Mouse (Mus musculus): ENCODE measurements around the gene Nkain2.
"Not testable (repeated sequence)": the region's sequence is repeated elsewhere in the genome, so short reads cannot be mapped to it uniquely, and the experiment has no call there.

The Nkain2 gene

GRCm38 (mm10) chr10:32060396-32060795 is 829.9 kb downstream of the Nkain2 start:
- no peak for DNase-seq (ENCODE audit: extremely low spot score, low spot score)

- no peak for DNase-seq (ENCODE audit: extremely low spot score, low spot score)
Observed at GRCm38 (mm10) chr10:32058251-32058650, 832.0 kb downstream of the Nkain2 start.

GRCm38 (mm10) chr10:32052546-32053295 is 837.5 kb downstream of the Nkain2 start:
- DNase-seq (ENCODE audit: extremely low spot score, low spot score), result no peak

GRCm38 (mm10) chr10:32052045-32052444 is 838.2 kb downstream of the Nkain2 start:
- DNase-seq (ENCODE audit: extremely low spot score, low spot score), result no peak

GRCm38 (mm10) chr10:32029996-32030395 is 860.3 kb downstream of the Nkain2 start:
- DNase-seq (ENCODE audit: extremely low spot score, low spot score), result no peak

- DNase-seq (ENCODE audit: extremely low spot score, low spot score), result no peak
Observed at GRCm38 (mm10) chr10:32018385-32018784, 871.9 kb downstream of the Nkain2 start.

- DNase-seq (ENCODE audit: extremely low spot score, low spot score), result no peak
Observed at GRCm38 (mm10) chr10:32001216-32001753, 889.0 kb downstream of the Nkain2 start.

GRCm38 (mm10) chr10:31993205-31993604 is 897.1 kb downstream of the Nkain2 start:
- no peak for DNase-seq (ENCODE audit: extremely low spot score, low spot score)

GRCm38 (mm10) chr10:31978387-31978786 is 911.9 kb downstream of the Nkain2 start:
- DNase-seq (ENCODE audit: extremely low spot score, low spot score), result no peak

- DNase-seq (ENCODE audit: extremely low spot score, low spot score), result no peak
Observed at GRCm38 (mm10) chr10:31947178-31947726, 943.0 kb downstream of the Nkain2 start.

GRCm38 (mm10) chr10:31931961-31932360 is 958.3 kb downstream of the Nkain2 start:
- DNase-seq (ENCODE audit: extremely low spot score, low spot score), result no peak

- no peak for DNase-seq (ENCODE audit: extremely low spot score, low spot score)
Observed at GRCm38 (mm10) chr10:31927657-31928056, 962.6 kb downstream of the Nkain2 start.

GRCm38 (mm10) chr10:31920901-31921300 is 969.4 kb downstream of the Nkain2 start:
- not testable (repeated sequence) for DNase-seq (ENCODE audit: extremely low spot score, low spot score)

- no peak for DNase-seq (ENCODE audit: extremely low spot score, low spot score)
Observed at GRCm38 (mm10) chr10:31907488-31907887, 982.8 kb downstream of the Nkain2 start.

- no peak for DNase-seq (ENCODE audit: extremely low spot score, low spot score)
Observed at GRCm38 (mm10) chr10:31899501-31899900, 990.8 kb downstream of the Nkain2 start.

- no peak for DNase-seq (ENCODE audit: extremely low spot score, low spot score)
Observed at GRCm38 (mm10) chr10:31873323-31873895, 1016.9 kb downstream of the Nkain2 start.

GRCm38 (mm10) chr10:31868275-31868674 is 1022.0 kb downstream of the Nkain2 start:
- no peak for DNase-seq (ENCODE audit: extremely low spot score, low spot score)

- DNase-seq (ENCODE audit: extremely low spot score, low spot score), result no peak
Observed at GRCm38 (mm10) chr10:31827041-31827440, 1063.2 kb downstream of the Nkain2 start.

GRCm38 (mm10) chr10:31812543-31812942 is 1077.7 kb downstream of the Nkain2 start:
- DNase-seq (ENCODE audit: extremely low spot score, low spot score), result no peak

- peak; percentile 79 for DNase-seq (ENCODE audit: extremely low spot score, low spot score)
Observed at GRCm38 (mm10) chr10:31742443-31743057, 1147.7 kb downstream of the Nkain2 start.

GRCm38 (mm10) chr10:31728036-31728435 is 1162.2 kb downstream of the Nkain2 start:
- no peak for DNase-seq (ENCODE audit: extremely low spot score, low spot score)

GRCm38 (mm10) chr10:31647270-31647669 is 1243.0 kb downstream of the Nkain2 start:
- no peak for DNase-seq (ENCODE audit: extremely low spot score, low spot score)

Measured in neural tube, embryonic 10.5 days (tissue).